Mouse (Mus musculus) MEL (cell line): ENCODE measurements around the gene Eif4a2. TPM values are rescaled to one million over a fixed set of nuclear protein-coding genes. Genes with fewer than 3 reads are reported as not detected.

ENCODE experiments used
- DNase-seq: peaks from one replicate; pipeline ENCODE4 v3.0.0; 2011; ENCODE audit warnings: low read depth, low spot score
- H3K27ac ChIP-seq: 2 replicates; pipeline ENCODE4 v1.5.1; 2012; ENCODE audit warnings: low read depth, mild to moderate bottlenecking, control low read depth, low read length, moderate library complexity; ENCODE audit not compliant: control insufficient read depth
- H3K27me3 ChIP-seq, 2 experiments: fragments of 150-350 bp in 1 of 2; sonication (generic) in 1 of 2; 2 replicates each; pipeline ENCODE4 v1.6.1; 2012; ENCODE audit warnings: low read length in 2 of 2, mild to moderate bottlenecking in 2 of 2, improper control_type of control experiment in 1 of 2, moderate library complexity in 1 of 2; ENCODE audit not compliant: insufficient read depth in 2 of 2, control insufficient read depth in 1 of 2
- H3K36me3 ChIP-seq, 2 experiments: 2 replicates each; pipeline ENCODE4 v1.6.1; 2012 to 2014; ENCODE audit warnings: low read length in 2 of 2, improper control_type of control experiment in 1 of 2, inconsistent platforms in 1 of 2, mild to moderate bottlenecking in 1 of 2; ENCODE audit not compliant: insufficient read depth in 2 of 2, control insufficient read depth in 1 of 2
- H3K4me1 ChIP-seq, 2 experiments: fragments of 150-350 bp in 1 of 2; sonication (generic) in 1 of 2; 2 replicates each; pipeline ENCODE4 v1.6.1; 2012; ENCODE audit warnings: low read length in 2 of 2, improper control_type of control experiment in 1 of 2, mild to moderate bottlenecking in 1 of 2; ENCODE audit not compliant: insufficient read depth in 2 of 2, control insufficient read depth in 1 of 2
- H3K4me3 ChIP-seq, 2 experiments: fragments of 150-350 bp in 1 of 2; sonication (generic) in 1 of 2; 2 replicates each; pipeline ENCODE4 v1.5.1; 2012; ENCODE audit warnings: low read depth in 2 of 2, low read length in 2 of 2, mild to moderate bottlenecking in 2 of 2, moderate library complexity in 2 of 2, control low read depth in 1 of 2, improper control_type of control experiment in 1 of 2; ENCODE audit not compliant: control insufficient read depth in 1 of 2, insufficient read depth in 1 of 2
- H3K79me2 ChIP-seq: 2 replicates; pipeline ENCODE4 v1.6.1; 2012; ENCODE audit warnings: mild to moderate bottlenecking, low read length, moderate library complexity; ENCODE audit not compliant: control insufficient read depth, poor library complexity, insufficient read depth
- H3K9ac ChIP-seq: 2 replicates; pipeline ENCODE4 v1.6.1; 2012; ENCODE audit warnings: low read depth, mild to moderate bottlenecking, control low read depth, low read length, moderate library complexity; ENCODE audit not compliant: control insufficient read depth, poor library complexity, severe bottlenecking
- H3K9me3 ChIP-seq: fragments of 150-350 bp; sonication (generic); replicated peaks from 2 replicates; pipeline ENCODE4 v1.6.1; 2012; ENCODE audit warnings: mild to moderate bottlenecking, low read length, improper control_type of control experiment, moderate library complexity; ENCODE audit not compliant: insufficient read depth
- BHLHE40 ChIP-seq: IDR thresholded peaks from 2 replicates; pipeline ENCODE4 v1.6.1; 2012; ENCODE audit warnings: low read depth, mild to moderate bottlenecking, inconsistent platforms, low read length, improper control_type of control experiment, borderline replicate concordance
- CHD1 ChIP-seq: IDR thresholded peaks from 2 replicates; pipeline ENCODE4 v1.6.1; 2012; ENCODE audit warnings: low read depth, mild to moderate bottlenecking, inconsistent platforms, low read length, improper control_type of control experiment
- E2F4 ChIP-seq: IDR thresholded peaks from 2 replicates; pipeline ENCODE4 v1.6.1; 2011; ENCODE audit warnings: low read depth, low read length, improper control_type of control experiment, borderline replicate concordance
- ETS1 ChIP-seq: IDR thresholded peaks from 2 replicates; pipeline ENCODE4 v1.6.1; 2012; ENCODE audit warnings: low read depth, mild to moderate bottlenecking, inconsistent platforms, low read length, improper control_type of control experiment, moderate library complexity
- GABPA ChIP-seq: IDR thresholded peaks from 2 replicates; pipeline ENCODE4 v1.6.1; 2012; ENCODE audit warnings: low read depth, mild to moderate bottlenecking, inconsistent platforms, low read length, improper control_type of control experiment, moderate library complexity
- GATA1 ChIP-seq: IDR thresholded peaks from 2 replicates; pipeline ENCODE4 v1.6.1; 2011; ENCODE audit warnings: low read depth, low read length, improper control_type of control experiment
- KAT2A ChIP-seq: conservative IDR thresholded peaks from 2 replicates; pipeline ENCODE4 v1.6.1; 2012; ENCODE audit warnings: low read depth, low read length, improper control_type of control experiment, inconsistent platforms
- MAX ChIP-seq: IDR thresholded peaks from 2 replicates; pipeline ENCODE4 v1.6.1; 2011; ENCODE audit warnings: low read length, improper control_type of control experiment
- MYC ChIP-seq: IDR thresholded peaks from 2 replicates; pipeline ENCODE4 v1.6.1; 2011; ENCODE audit warnings: low read depth, mild to moderate bottlenecking, low read length, improper control_type of control experiment, moderate library complexity
- NELFE ChIP-seq: IDR thresholded peaks from 2 replicates; pipeline ENCODE4 v1.6.1; 2011; ENCODE audit warnings: low read depth, low read length, improper control_type of control experiment
- NRF1 ChIP-seq: IDR thresholded peaks from 2 replicates; pipeline ENCODE4 v1.6.1; 2014; ENCODE audit warnings: low read depth, mild to moderate bottlenecking, inconsistent platforms, low read length, improper control_type of control experiment, moderate library complexity; ENCODE audit not compliant: poor library complexity, insufficient read depth, severe bottlenecking
- POLR2A ChIP-seq, 2 experiments: IDR thresholded peaks; 2 replicates each; pipeline ENCODE4 v1.6.1; 2011 to 2012; ENCODE audit warnings: low read length in 2 of 2, mild to moderate bottlenecking in 2 of 2, control low read depth in 1 of 2, improper control_type of control experiment in 1 of 2, low read depth in 1 of 2, moderate library complexity in 1 of 2; ENCODE audit not compliant: control insufficient read depth in 1 of 2, insufficient read depth in 1 of 2, poor library complexity in 1 of 2
- POLR2AphosphoS2 ChIP-seq: IDR thresholded peaks from 2 replicates; pipeline ENCODE4 v1.6.1; 2011; ENCODE audit warnings: low read length, improper control_type of control experiment
- RCOR1 ChIP-seq: IDR thresholded peaks from 2 replicates; pipeline ENCODE4 v1.6.1; 2012; ENCODE audit warnings: low read depth, mild to moderate bottlenecking, inconsistent platforms, low read length, improper control_type of control experiment
- TAL1 ChIP-seq: IDR thresholded peaks from 2 replicates; pipeline ENCODE4 v1.6.1; 2012; ENCODE audit warnings: mild to moderate bottlenecking, inconsistent platforms, low read length, moderate library complexity, mixed read lengths
- TCF12 ChIP-seq: IDR thresholded peaks from 2 replicates; pipeline ENCODE4 v1.6.1; 2014; ENCODE audit warnings: low read depth, mild to moderate bottlenecking, inconsistent platforms, low read length, improper control_type of control experiment, moderate library complexity
- UBTF ChIP-seq: IDR thresholded peaks from 2 replicates; pipeline ENCODE4 v1.6.1; 2012; ENCODE audit warnings: low read depth, mild to moderate bottlenecking, inconsistent platforms, low read length, improper control_type of control experiment, moderate library complexity, borderline replicate concordance; ENCODE audit not compliant: insufficient read depth
- USF2 ChIP-seq, 2 experiments: IDR thresholded peaks; 2 replicates each; pipeline ENCODE4 v1.6.1; 2011 to 2012; ENCODE audit warnings: improper control_type of control experiment in 2 of 2, low read length in 2 of 2, borderline replicate concordance in 1 of 2, inconsistent platforms in 1 of 2, low read depth in 1 of 2, mild to moderate bottlenecking in 1 of 2; ENCODE audit not compliant: insufficient read depth in 1 of 2
- ZC3H11A ChIP-seq: IDR thresholded peaks from 2 replicates; pipeline ENCODE4 v1.6.1; 2012; ENCODE audit warnings: low read depth, mild to moderate bottlenecking, inconsistent platforms, low read length, improper control_type of control experiment
- ZKSCAN1 ChIP-seq: IDR thresholded peaks from 2 replicates; pipeline ENCODE4 v1.6.1; 2012; ENCODE audit warnings: low read depth, mild to moderate bottlenecking, inconsistent platforms, low read length, improper control_type of control experiment, moderate library complexity
- ZNF384 ChIP-seq: IDR thresholded peaks from 2 replicates; pipeline ENCODE4 v1.6.1; 2012; ENCODE audit warnings: low read depth, mild to moderate bottlenecking, inconsistent platforms, low read length, improper control_type of control experiment
- polyA plus RNA-seq, 2 experiments: library from polyadenylated mRNA; stranded (reverse) in 1 of 2; unstranded in 1 of 2; fragments of >175 nt in 1 of 2; fragments of >200 nt in 1 of 2; gene quantifications; 2 replicates each; pipeline versions ENCODE4 v1.2.1 to v1.2.4; 2012; ENCODE audit warnings: low replicate concordance in 2 of 2, low read depth in 1 of 2; ENCODE audit not compliant: insufficient read length in 2 of 2, insufficient read depth in 1 of 2, missing spikeins in 1 of 2
- total RNA-seq: library from RNA; depleted of rRNA; stranded (reverse); fragments of 300-350 nt; gene quantifications from 2 replicates; pipeline ENCODE4 v1.2.3, GENCODE M21; 2012

Eif4a2 gene
- total and polyA plus RNA-seq, 3 experiments: 248 to 2,083 (median 290) TPM

- no peak overlapping the region for H3K27ac ChIP-seq
- H3K4me3 ChIP-seq: no peak overlapping the region
- peaks cover 0 to under 1% of the 10 kb centered on the region in 2 experiments; a peak in 2 of 4 replicates for H3K27me3 ChIP-seq
- no peaks in the 10 kb centered on the region for H3K36me3 ChIP-seq
- no peaks in the 10 kb centered on the region for H3K4me1 ChIP-seq
- no peak for TF ChIP-seq GATA1
- TF ChIP-seq UBTF: no peak
- no peak for TF ChIP-seq ZNF384
- no peak for TF ChIP-seq KAT2A
- no peak for TF ChIP-seq ZC3H11A
- no peak for TF ChIP-seq NELFE
- no peak for TF ChIP-seq RCOR1
- TF ChIP-seq TCF12: no peak
- TF ChIP-seq TAL1: no peak
- TF ChIP-seq E2F4: no peak
- no peak for TF ChIP-seq NRF1
- DNase-seq: no peak
- H3K9ac ChIP-seq: no peak overlapping the region
- H3K9me3 ChIP-seq: no peaks in the 10 kb centered on the region
- H3K79me2 ChIP-seq: no peaks in the 10 kb centered on the region
Observed at GRCm38 (mm10) chr16:23144326-23144725, 37.1 kb downstream of the Eif4a2 start.

GRCm38 (mm10) chr16:23145211-23145610 lies 38.0 kb downstream of the Eif4a2 start:
- Histone ChIP-seq H3K27me3 (peaks cover 0 to 2% of the 10 kb centered on the region in 2 experiments; a peak in 2 of 4 replicates), H3K79me2 (no peaks in the 10 kb centered on the region), H3K9ac (no peak overlapping the region), H3K4me3 (no peak overlapping the region), H3K27ac (no peak overlapping the region), H3K36me3 (no peaks in the 10 kb centered on the region), H3K9me3 (no peaks in the 10 kb centered on the region), H3K4me1 (no peaks in the 10 kb centered on the region)
- no peak for TF ChIP-seq ZKSCAN1
- TF ChIP-seq MAX: no peak
- TF ChIP-seq MYC: no peak
- no peak for TF ChIP-seq KAT2A
- TF ChIP-seq ZC3H11A: no peak
- TF ChIP-seq ETS1: no peak
- no peak for TF ChIP-seq CHD1
- no peak for TF ChIP-seq TAL1
- TF ChIP-seq GATA1: no peak
- no peak for TF ChIP-seq UBTF
- no peak for TF ChIP-seq ZNF384
- TF ChIP-seq BHLHE40: no peak
- no peak for TF ChIP-seq GABPA
- no peak for TF ChIP-seq USF2 (IDR thresholded peaks at IDR 0.05; ENCODE audit: borderline replicate concordance in 1 of 2, insufficient read depth in 1 of 2, low read depth in 1 of 2, low read length in 2 of 2)
- TF ChIP-seq POLR2A (IDR thresholded peaks at IDR 0.05; ENCODE audit: control insufficient read depth in 1 of 2, insufficient read depth in 1 of 2, low read depth in 1 of 2, low read length in 2 of 2, poor library complexity in 1 of 2): no peak
- TF ChIP-seq POLR2AphosphoS2: no peak
- DNase-seq: no peak
